Mouse (Mus musculus) stomach, postnatal 0 days (tissue): ENCODE measurements around the gene Rprd1b. TPM values are rescaled to one million over a fixed set of nuclear protein-coding genes. Genes with fewer than 3 reads are reported as not detected.
A peak's percentile ranks its signal among the peaks of the same experiment; 100 is the strongest.

Experiments
- ATAC-seq: fragments of 200-750 bp; cut with Nextera tagmentation; 2 replicates; pipeline ENCODE4 v1.8.0; 2017; ENCODE audit not compliant: low FRiP score, low TSS enrichment
- DNase-seq: peaks from one replicate; pipeline ENCODE4 v3.0.0-alpha.2; 2016; ENCODE audit warnings: low spot score
- H3K27ac ChIP-seq: fragments of 300-500 bp; sonication (generic); replicated peaks from 2 replicates; pipeline ENCODE4 v1.5.1; 2014; ENCODE audit warnings: mild to moderate bottlenecking, control low read depth
- H3K27me3 ChIP-seq: fragments of 300-500 bp; sonication (generic); 2 replicates; pipeline ENCODE4 v1.6.1; 2014; ENCODE audit warnings: low read length; ENCODE audit not compliant: control insufficient read depth, insufficient read depth
- H3K36me3 ChIP-seq: fragments of 300-500 bp; sonication (generic); 2 replicates; pipeline ENCODE4 v1.6.1; 2014; ENCODE audit warnings: low read length, mixed read lengths; ENCODE audit not compliant: control insufficient read depth, insufficient read depth
- H3K4me1 ChIP-seq: fragments of 300-500 bp; sonication (generic); replicated peaks from 2 replicates; pipeline ENCODE4 v1.6.1; 2014; ENCODE audit warnings: antibody characterized with exemption; ENCODE audit not compliant: control insufficient read depth, insufficient read depth
- H3K4me2 ChIP-seq: fragments of 300-500 bp; sonication (generic); replicated peaks from 2 replicates; pipeline ENCODE4 v1.6.1; 2014; ENCODE audit warnings: low read depth, mild to moderate bottlenecking, control low read depth, moderate library complexity
- H3K4me3 ChIP-seq: fragments of 300-500 bp; sonication (generic); 2 replicates; pipeline ENCODE4 v1.5.1; 2014; ENCODE audit warnings: low read depth, low read length, control low read depth
- H3K9ac ChIP-seq: fragments of 300-500 bp; sonication (generic); 2 replicates; pipeline ENCODE4 v1.6.1; 2014; ENCODE audit warnings: mild to moderate bottlenecking, low read length, control low read depth, mixed read lengths
- H3K9me3 ChIP-seq: fragments of 300-500 bp; sonication (generic); 2 replicates; pipeline ENCODE4 v1.6.1; 2016; ENCODE audit warnings: low read length; ENCODE audit not compliant: control insufficient read depth
- CTCF ChIP-seq: IDR thresholded peaks from 2 replicates; pipeline ENCODE4 v1.5.1; 2016; ENCODE audit warnings: antibody characterized with exemption, low read depth, mild to moderate bottlenecking, moderate library complexity
- EP300 ChIP-seq: optimal IDR thresholded peaks from 2 replicates; pipeline ENCODE3; 2016; ENCODE audit warnings: antibody characterized with exemption
- WGBS: fragments of 180-500 bp; shearing (Covaris S2); extraction: QIAGEN DNeasy Blood & Tissue Kit; methylation state at CpG from one replicate; pipeline ENCODE4 v1.1.7; 2014; 5-methylcytosine and 5-hydroxymethylcytosine counted together
- polyA plus RNA-seq: library from polyadenylated mRNA; unstranded; fragments of >200 nt; fragmentation: Nextera tagmentation; extraction: Ambion mirVana; gene quantifications from 2 replicates; pipeline ENCODE4 v1.2.1, GENCODE M21; 2015

Rprd1b gene
- polyA plus RNA-seq, 1 experiment from 2014 or later: 20.3 TPM

DNA sequence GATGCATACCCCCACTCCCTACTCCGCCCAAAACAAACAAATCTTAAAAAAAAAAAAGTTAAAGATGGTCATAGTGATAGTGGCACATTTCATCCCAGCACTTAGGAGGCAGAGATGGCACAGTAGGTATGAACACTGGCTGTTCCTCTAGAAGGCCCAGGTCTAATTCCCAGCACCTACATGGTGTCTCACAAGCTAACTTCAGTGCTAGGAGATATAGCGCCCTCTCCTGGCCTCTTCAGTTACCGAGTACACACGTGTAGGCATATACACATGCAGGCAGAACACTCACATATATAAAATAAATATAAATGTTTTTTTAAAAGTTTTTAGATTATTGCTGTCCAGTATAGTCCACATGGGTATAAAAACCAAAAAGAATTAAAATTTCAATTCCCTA lies 22.7 kb upstream of the Rprd1b start:
- Histone ChIP-seq H3K9ac (no peak overlapping the region), H3K4me2 (no peak overlapping the region), H3K27me3 (no peaks in the 10 kb centered on the region), H3K27ac (no peak overlapping the region), H3K4me1 (no peaks in the 10 kb centered on the region), H3K9me3 (no peaks in the 10 kb centered on the region), H3K4me3 (no peak overlapping the region), H3K36me3 (peaks cover 4% of the 10 kb centered on the region; the same call in 1 of the 2 replicates)
- DNase-seq: no peak
- 97% methylated on average over 4 of the region's 4 CpGs for WGBS
- no peak for ATAC-seq
- TF ChIP-seq EP300 (no peak), CTCF (0 out of 2 replicates have a peak, but pooled peaks have one; percentile 15)

DNA sequence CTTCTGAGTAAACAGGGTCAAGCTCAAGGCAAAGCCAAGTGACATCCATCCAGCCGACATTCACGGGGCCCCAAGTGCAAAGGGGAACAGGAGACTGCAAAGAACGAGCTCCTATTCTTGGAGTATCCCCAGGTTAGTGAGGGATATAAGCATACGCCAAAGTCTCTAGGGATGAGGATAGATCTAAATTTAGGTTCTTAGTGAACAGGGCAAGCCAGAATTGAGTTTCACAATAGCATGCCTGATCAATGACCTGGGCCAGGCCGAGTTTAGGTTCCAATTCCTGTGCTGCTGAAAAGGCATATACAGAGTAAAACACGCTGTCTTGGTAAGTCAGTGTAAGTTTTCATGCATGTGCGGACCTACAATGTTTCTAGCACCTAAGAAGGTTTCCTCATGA lies 18.9 kb upstream of the Rprd1b start:
- ATAC-seq (no peak), DNase-seq (no peak)
- WGBS: 69% methylated on average over 7 of the region's 7 CpGs
- no peaks in the 10 kb centered on the region for H3K27me3 ChIP-seq
- no peaks in the 10 kb centered on the region for H3K4me1 ChIP-seq
- no peak overlapping the region for H3K27ac ChIP-seq
- no peak overlapping the region for H3K4me3 ChIP-seq
- H3K9ac ChIP-seq: no peak overlapping the region
- H3K4me2 ChIP-seq: no peak overlapping the region
- H3K36me3 ChIP-seq: peaks cover 4% of the 10 kb centered on the region; the same call in 1 of the 2 replicates
- no peak for TF ChIP-seq EP300
- no peak for TF ChIP-seq CTCF
- no peaks in the 10 kb centered on the region for H3K9me3 ChIP-seq

- no peak overlapping the region for H3K27ac ChIP-seq
- no peaks in the 10 kb centered on the region for H3K4me1 ChIP-seq
- H3K9me3 ChIP-seq: no peaks in the 10 kb centered on the region
- no peak overlapping the region for H3K4me3 ChIP-seq
- peaks cover 4% of the 10 kb centered on the region; the same call in 1 of the 2 replicates for H3K36me3 ChIP-seq
- no peak for DNase-seq
- WGBS: 67% methylated on average over 3 of the region's 3 CpGs
- TF ChIP-seq CTCF (no peak), EP300 (no peak)
- no peak overlapping the region for H3K4me2 ChIP-seq
- no peak for ATAC-seq
- no peaks in the 10 kb centered on the region for H3K27me3 ChIP-seq
- H3K9ac ChIP-seq: no peak overlapping the region
Measured at GRCm38 (mm10) chr2:158012608-158013007, 15.7 kb upstream of the Rprd1b start.

- TF ChIP-seq CTCF (no peak), EP300 (no peak)
- H3K4me3 ChIP-seq: no peak overlapping the region
- H3K27ac ChIP-seq: no peak overlapping the region
- no peaks in the 10 kb centered on the region for H3K9me3 ChIP-seq
- no peak overlapping the region for H3K9ac ChIP-seq
- no peaks in the 10 kb centered on the region for H3K4me1 ChIP-seq
- H3K36me3 ChIP-seq: no peaks in the 10 kb centered on the region
- WGBS: 87% methylated on average over 4 of the region's 4 CpGs
- no peak overlapping the region for H3K4me2 ChIP-seq
- no peak for DNase-seq
- no peaks in the 10 kb centered on the region for H3K27me3 ChIP-seq
- no peak for ATAC-seq
Measured at GRCm38 (mm10) chr2:158017330-158017729, 11.0 kb upstream of the Rprd1b start.

DNA sequence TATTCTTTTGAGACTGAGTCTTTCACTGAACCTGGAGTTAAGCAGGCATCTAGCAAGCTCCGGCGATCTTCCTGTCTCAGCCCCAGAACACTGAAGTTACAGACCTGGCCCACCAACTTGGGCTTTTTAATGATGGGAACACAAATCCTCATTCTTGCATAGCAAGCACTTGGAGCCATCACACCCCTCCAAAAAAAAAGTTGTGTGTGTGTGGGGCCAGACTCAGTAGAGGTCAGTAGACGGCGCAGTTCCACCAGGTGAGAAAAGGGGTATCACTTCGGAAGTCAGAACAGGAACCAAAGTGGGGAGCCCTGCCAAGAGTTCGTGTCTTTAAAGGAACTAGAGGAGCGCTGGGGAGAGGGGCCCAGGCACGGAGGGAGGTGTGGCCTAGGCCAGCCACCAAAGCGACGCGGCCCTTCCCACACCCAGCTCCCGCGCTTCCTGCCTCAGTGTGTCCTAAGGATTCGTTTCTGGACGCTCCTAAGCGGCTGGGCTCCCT lies 393 bp upstream of the Rprd1b start:
- Histone ChIP-seq H3K27me3 (no peaks in the 10 kb centered on the region), H3K9ac (peak overlapping the region; percentile 93), H3K4me1 (peaks cover 3% of the 10 kb centered on the region; the same call in 1 of the 2 replicates), H3K4me3 (peak overlapping the region; percentile 81), H3K36me3 (no peaks in the 10 kb centered on the region), H3K27ac (peak overlapping the region; percentile 95), H3K9me3 (no peaks in the 10 kb centered on the region), H3K4me2 (peak overlapping the region; percentile 70)
- TF ChIP-seq EP300 (no peak), CTCF (peak; percentile 48)
- no peak for ATAC-seq
- whole genome bisulfite sequencing: under 1% methylated on average over 16 of the region's 16 CpGs
- no peak for DNase-seq

- Histone ChIP-seq H3K36me3 (no peaks in the 10 kb centered on the region), H3K4me3 (peak overlapping the region; percentile 81; the same call in 1 of the 2 replicates), H3K9ac (no peak overlapping the region), H3K27me3 (no peaks in the 10 kb centered on the region), H3K9me3 (no peaks in the 10 kb centered on the region), H3K4me1 (peaks cover 3% of the 10 kb centered on the region; the same call in 1 of the 2 replicates), H3K27ac (no peak overlapping the region), H3K4me2 (peak overlapping the region; percentile 70)
- peak; percentile 51 for DNase-seq
- TF ChIP-seq EP300 (no peak), CTCF (no peak)
- peak; percentile 66 for ATAC-seq
- WGBS: 48% methylated on average over 7 of the region's 7 CpGs
Measured at GRCm38 (mm10) chr2:158030007-158030406, 1.7 kb downstream of the Rprd1b start.
